Mouse (Mus musculus): ENCODE measurements around the gene Casz1.

The Casz1 gene

GRCm38 (mm10) chr4:148940674-148941211 is 136.5 kb downstream of the Casz1 start:
- DNase-seq (ENCODE audit: low spot score) = peak; percentile 48

- DNase-seq (ENCODE audit: low spot score) = no peak
Observed at GRCm38 (mm10) chr4:148941321-148941720, 137.1 kb downstream of the Casz1 start.

- DNase-seq (ENCODE audit: low spot score) = no peak
Observed at GRCm38 (mm10) chr4:148943099-148943498, 138.9 kb downstream of the Casz1 start.

GRCm38 (mm10) chr4:148945476-148945881 is 141.2 kb downstream of the Casz1 start:
- DNase-seq (ENCODE audit: low spot score) = no peak

GRCm38 (mm10) chr4:148946071-148946470 is 141.8 kb downstream of the Casz1 start:
- no peak for DNase-seq (ENCODE audit: low spot score)

GRCm38 (mm10) chr4:148947833-148948388 is 143.7 kb downstream of the Casz1 start:
- DNase-seq (ENCODE audit: low spot score) = no peak

GRCm38 (mm10) chr4:148950487-148950886 is 146.3 kb downstream of the Casz1 start:
- DNase-seq (ENCODE audit: low spot score) = no peak

- no peak for DNase-seq (ENCODE audit: low spot score)
Observed at GRCm38 (mm10) chr4:148950932-148951650, 146.9 kb downstream of the Casz1 start.

GRCm38 (mm10) chr4:148951821-148952291 is 147.6 kb downstream of the Casz1 start:
- no peak for DNase-seq (ENCODE audit: low spot score)

GRCm38 (mm10) chr4:148952328-148953222 is 148.3 kb downstream of the Casz1 start:
- DNase-seq (ENCODE audit: low spot score) = no peak

GRCm38 (mm10) chr4:148955131-148955813 is 151.0 kb downstream of the Casz1 start:
- peak; percentile 78 for DNase-seq (ENCODE audit: low spot score)

GRCm38 (mm10) chr4:148960011-148960410 is 155.8 kb downstream of the Casz1 start:
- no peak for DNase-seq (ENCODE audit: low spot score)

- DNase-seq (ENCODE audit: low spot score) = no peak
Observed at GRCm38 (mm10) chr4:148961081-148961480, 156.9 kb downstream of the Casz1 start.

- DNase-seq (ENCODE audit: low spot score) = no peak
Observed at GRCm38 (mm10) chr4:148962096-148962495, 157.9 kb downstream of the Casz1 start.

- no peak for DNase-seq (ENCODE audit: low spot score)
Observed at GRCm38 (mm10) chr4:148964541-148965310, 160.5 kb downstream of the Casz1 start.

- no peak for DNase-seq (ENCODE audit: low spot score)
Observed at GRCm38 (mm10) chr4:148966132-148966531, 161.9 kb downstream of the Casz1 start.

GRCm38 (mm10) chr4:148968859-148969258 is 164.6 kb downstream of the Casz1 start:
- no peak for DNase-seq (ENCODE audit: low spot score)

- DNase-seq (ENCODE audit: low spot score) = no peak
Observed at GRCm38 (mm10) chr4:148969610-148970009, 165.4 kb downstream of the Casz1 start.

- no peak for DNase-seq (ENCODE audit: low spot score)
Observed at GRCm38 (mm10) chr4:148970742-148971141, 166.5 kb downstream of the Casz1 start.

GRCm38 (mm10) chr4:148971613-148972242 is 167.5 kb downstream of the Casz1 start:
- DNase-seq (ENCODE audit: low spot score) = no peak

Data from testis, postnatal 14 days (tissue).